Mouse (Mus musculus) cerebral cortex, adult 2 months (tissue): Measurements from ENCODE around the gene Tmem140.

Source experiments
- WGBS: fragments of 180-500 bp; shearing (Covaris S2); methylation state at CpG from one replicate; pipeline ENCODE4 v1.1.7; 2018; 5-methylcytosine and 5-hydroxymethylcytosine counted together

Tmem140 gene

GRCm38 (mm10) chr6:34909631-34910345, 46.8 kb downstream of the Tmem140 start:
- 27% methylated on average over 8 of the region's 8 CpGs for WGBS

GRCm38 (mm10) chr6:34910371-34911219, 47.6 kb downstream of the Tmem140 start, which contains the start of gene Wdr91:
TSS of gene Wdr91 (minus strand) at chr6:34910876.
- 1% methylated on average over 63 of the region's 64 CpGs for WGBS

- WGBS = 90% methylated on average over 13 of the region's 13 CpGs
These were observed 50.5 kb downstream of the Tmem140 start for GRCm38 (mm10) chr6:34913341-34914040.

- WGBS = 93% methylated on average over 3 of the region's 3 CpGs
These were observed 51.5 kb downstream of the Tmem140 start for GRCm38 (mm10) chr6:34914462-34914861.

GRCm38 (mm10) chr6:34919146-34919545, 56.2 kb downstream of the Tmem140 start:
- 92% methylated on average over 7 of the region's 7 CpGs for WGBS

- WGBS = 70% methylated on average over 10 of the region's 10 CpGs
These were observed 57.0 kb downstream of the Tmem140 start, which contains the start of gene Stra8 for GRCm38 (mm10) chr6:34919956-34920355. TSS of gene Stra8 (plus strand) at chr6:34920163.

- 96% methylated on average over 12 of the region's 12 CpGs for WGBS
These were observed 57.7 kb downstream of the Tmem140 start for GRCm38 (mm10) chr6:34920631-34921030.

- WGBS = 49% methylated on average over 14 of the region's 14 CpGs
These were observed 59.0 kb downstream of the Tmem140 start for GRCm38 (mm10) chr6:34921941-34922340.
